Mouse (Mus musculus) forebrain, postnatal 0 days (tissue): ENCODE measurements around the gene Optc. TPM values are rescaled to one million over a fixed set of nuclear protein-coding genes. Genes with fewer than 3 reads are reported as not detected.

Source experiments
- ATAC-seq: fragments of 200-750 bp; cut with Nextera tagmentation; 2 replicates; pipeline ENCODE4 v1.8.0; 2017; ENCODE audit warnings: mild to moderate bottlenecking, moderate library complexity
- DNase-seq: peaks from one replicate; pipeline ENCODE4 v3.0.0-alpha.2; 2015
- H3K27ac ChIP-seq: fragments of 300-500 bp; sonication (generic); 2 replicates; pipeline ENCODE4 v1.5.1; 2014; ENCODE audit warnings: low read depth, mild to moderate bottlenecking, antibody characterized with exemption, low read length, moderate library complexity, mixed read lengths
- H3K27me3 ChIP-seq: fragments of 300-500 bp; sonication (generic); 2 replicates; pipeline ENCODE4 v1.6.1; 2014; ENCODE audit warnings: mild to moderate bottlenecking, low read length, mixed read lengths; ENCODE audit not compliant: insufficient read depth
- H3K36me3 ChIP-seq: fragments of 300-500 bp; sonication (generic); 2 replicates; pipeline ENCODE4 v1.6.1; 2014; ENCODE audit warnings: mild to moderate bottlenecking, moderate library complexity; ENCODE audit not compliant: insufficient read depth
- H3K4me1 ChIP-seq: fragments of 300-500 bp; sonication (generic); 2 replicates; pipeline ENCODE4 v1.6.1; 2014; ENCODE audit warnings: antibody characterized with exemption; ENCODE audit not compliant: insufficient read depth
- H3K4me2 ChIP-seq: fragments of 300-500 bp; sonication (generic); 2 replicates; pipeline ENCODE4 v1.6.1; 2014; ENCODE audit warnings: low read depth, mild to moderate bottlenecking, moderate library complexity
- H3K4me3 ChIP-seq: fragments of 300-500 bp; sonication (generic); 2 replicates; pipeline ENCODE4 v1.5.1; 2014; ENCODE audit warnings: low read depth, low read length, mixed read lengths
- H3K9ac ChIP-seq: fragments of 300-500 bp; sonication (generic); 2 replicates; pipeline ENCODE4 v1.6.1; 2014; ENCODE audit warnings: mild to moderate bottlenecking
- H3K9me3 ChIP-seq: fragments of 300-500 bp; sonication (generic); 2 replicates; pipeline ENCODE4 v1.6.1; 2016; ENCODE audit warnings: low read length
- CTCF ChIP-seq: sonication (generic); IDR thresholded peaks from 2 replicates; pipeline ENCODE4 v1.5.1; 2016; ENCODE audit warnings: antibody characterized with exemption, control low read depth, low read depth
- WGBS: fragments of 180-500 bp; shearing (Covaris S2); extraction: QIAGEN DNeasy Blood & Tissue Kit; methylation state at CpG from one replicate; pipeline ENCODE4 v1.1.7; 2014; 5-methylcytosine and 5-hydroxymethylcytosine counted together
- polyA plus RNA-seq: library from polyadenylated mRNA; unstranded; fragments of >200 nt; fragmentation: Nextera tagmentation; extraction: Ambion mirVana; gene quantifications from 2 replicates; pipeline ENCODE4 v1.2.1, GENCODE M21; 2015
- total RNA-seq: library from RNA; depleted of rRNA; stranded (reverse); fragments of >200 nt; gene quantifications from 2 replicates; pipeline ENCODE4 v1.2.3, GENCODE M21; 2014

Gene Optc
- total and polyA plus RNA-seq, 2 experiments from 2014 or later = 2.4 to 5.1 TPM

DNA sequence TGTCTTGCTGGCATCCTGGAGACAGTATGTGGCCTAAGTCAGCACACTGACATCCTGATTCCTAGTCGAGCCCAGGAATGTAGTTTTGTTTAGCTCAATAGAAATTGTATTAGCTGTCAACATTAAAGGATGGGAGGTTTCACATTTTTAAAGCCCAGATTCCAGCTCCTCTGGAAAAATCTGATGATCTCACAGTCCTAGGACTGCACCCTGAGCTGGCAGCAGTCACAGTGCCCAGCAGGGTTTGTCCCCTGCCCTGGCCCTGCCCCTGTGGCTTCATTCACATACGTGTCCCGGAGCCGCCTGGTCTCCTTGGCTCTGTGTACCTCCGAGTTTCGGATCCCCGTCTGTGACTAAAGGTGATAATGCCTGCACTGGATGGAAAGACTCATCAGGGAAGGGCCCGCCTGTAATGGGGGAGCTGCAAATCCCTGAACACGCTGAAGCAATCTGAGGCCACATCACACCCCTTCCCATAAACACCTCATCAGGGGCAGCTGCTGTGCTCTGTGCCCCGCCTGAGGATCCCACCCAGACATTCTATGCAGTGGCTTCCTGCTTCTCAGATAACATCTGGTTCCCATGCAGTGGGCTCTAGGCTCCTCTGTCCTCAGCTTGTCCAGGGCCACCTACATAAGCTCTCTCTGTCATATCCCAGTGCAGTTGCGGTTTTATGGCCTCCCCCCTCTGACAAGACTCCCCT lies 33.5 kb upstream of the Optc start:
- Histone ChIP-seq H3K4me1 (no peaks in the 10 kb centered on the region), H3K4me2 (no peak overlapping the region), H3K9me3 (no peaks in the 10 kb centered on the region), H3K4me3 (no peak overlapping the region), H3K27me3 (no peaks in the 10 kb centered on the region), H3K27ac (no peak overlapping the region), H3K36me3 (no peaks in the 10 kb centered on the region), H3K9ac (no peak overlapping the region)
- no peak for TF ChIP-seq CTCF
- 79% methylated on average over 11 of the region's 11 CpGs for WGBS
- DNase-seq = no peak
- ATAC-seq = no peak

DNA sequence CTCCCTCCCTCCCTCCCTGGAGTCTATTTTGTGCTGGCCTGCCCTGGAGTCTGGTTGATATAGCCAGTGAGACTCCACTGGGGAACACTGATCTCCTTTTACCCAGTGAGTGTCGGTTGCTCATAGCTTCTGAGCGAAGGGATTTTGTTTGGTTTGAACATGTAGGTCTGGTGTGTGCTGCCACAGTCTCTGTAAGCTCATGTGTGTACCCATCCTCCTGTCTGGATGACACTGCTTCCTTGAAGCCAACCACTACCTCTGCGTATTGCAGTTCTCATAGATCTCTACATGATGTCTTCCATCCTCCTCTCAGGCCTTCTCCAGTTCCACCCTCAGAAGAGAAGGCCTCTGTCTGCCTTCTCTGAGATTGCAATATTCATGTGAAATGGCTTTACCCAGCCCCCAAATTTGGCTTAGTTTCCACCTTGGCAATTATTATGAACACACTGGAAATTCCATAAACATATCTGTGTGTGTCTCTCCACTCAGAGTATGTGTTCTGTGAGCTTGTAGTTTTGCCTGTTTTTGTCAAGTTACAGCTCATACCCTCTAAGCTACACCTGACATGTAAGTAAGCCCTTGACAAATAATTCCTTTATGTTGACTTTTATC lies 32.8 kb upstream of the Optc start:
- no peak for ATAC-seq
- 82% methylated on average over 3 of the region's 3 CpGs for WGBS

DNA sequence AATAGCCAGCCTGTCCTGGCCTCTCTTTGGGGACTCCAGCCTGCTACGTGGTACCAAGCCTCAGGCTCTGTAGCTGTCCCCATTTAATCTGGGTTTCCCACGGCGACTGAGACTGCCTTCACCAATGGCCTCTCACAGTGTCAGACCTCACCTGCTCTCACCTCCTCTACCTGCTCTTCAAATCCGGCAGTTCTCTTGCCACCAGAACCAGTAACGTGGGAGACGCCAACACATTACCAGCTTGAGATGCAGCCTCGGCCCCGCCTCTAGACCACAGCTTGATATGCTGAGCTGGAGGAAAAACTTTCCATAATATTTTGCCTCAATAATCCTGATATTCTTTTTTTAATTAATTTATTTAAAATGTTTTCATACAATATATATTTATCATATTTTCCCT lies 31.9 kb upstream of the Optc start:
- no peak for TF ChIP-seq CTCF
- ATAC-seq (no peak), DNase-seq (no peak)
- Histone ChIP-seq H3K4me3 (no peak overlapping the region), H3K4me1 (no peaks in the 10 kb centered on the region), H3K36me3 (no peaks in the 10 kb centered on the region), H3K27ac (no peak overlapping the region), H3K9me3 (no peaks in the 10 kb centered on the region), H3K9ac (no peak overlapping the region), H3K4me2 (no peak overlapping the region), H3K27me3 (no peaks in the 10 kb centered on the region)
- 86% methylated on average over 8 of the region's 8 CpGs for WGBS

More for the DNA sequence above, 32.8 kb upstream of the Optc start:
- Histone ChIP-seq H3K27ac (no peak overlapping the region), H3K4me1 (no peaks in the 10 kb centered on the region), H3K4me2 (no peak overlapping the region), H3K9ac (no peak overlapping the region), H3K36me3 (no peaks in the 10 kb centered on the region), H3K27me3 (no peaks in the 10 kb centered on the region), H3K4me3 (no peak overlapping the region), H3K9me3 (no peaks in the 10 kb centered on the region)
- TF ChIP-seq CTCF = no peak
- no peak for DNase-seq

DNA sequence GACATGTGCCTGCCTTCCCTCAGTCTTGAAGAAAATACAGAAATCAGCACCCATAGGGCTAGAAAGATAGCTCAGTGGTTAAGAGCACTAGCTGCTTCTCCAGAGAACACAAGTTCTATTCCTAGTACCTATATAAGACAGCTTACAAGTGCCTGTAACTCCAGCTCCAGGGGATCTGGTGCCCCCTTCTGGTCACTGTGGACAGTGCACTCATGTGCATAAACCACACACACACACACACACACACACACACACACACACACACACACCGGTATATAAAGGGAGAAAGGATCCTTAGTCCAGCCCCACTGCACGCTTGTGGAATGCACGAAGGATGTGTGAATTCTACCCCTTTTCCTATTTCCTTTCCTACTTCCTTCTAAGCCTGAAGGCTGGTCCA lies 28.4 kb upstream of the Optc start:
- Histone ChIP-seq H3K9me3 (no peaks in the 10 kb centered on the region), H3K4me2 (no peak overlapping the region), H3K4me1 (no peaks in the 10 kb centered on the region), H3K9ac (no peak overlapping the region), H3K27me3 (no peaks in the 10 kb centered on the region), H3K4me3 (no peak overlapping the region), H3K27ac (no peak overlapping the region), H3K36me3 (no peaks in the 10 kb centered on the region)
- DNase-seq (no peak), ATAC-seq (no peak)
- WGBS = 98% methylated on average over 3 of the region's 3 CpGs
- no peak for TF ChIP-seq CTCF

DNA sequence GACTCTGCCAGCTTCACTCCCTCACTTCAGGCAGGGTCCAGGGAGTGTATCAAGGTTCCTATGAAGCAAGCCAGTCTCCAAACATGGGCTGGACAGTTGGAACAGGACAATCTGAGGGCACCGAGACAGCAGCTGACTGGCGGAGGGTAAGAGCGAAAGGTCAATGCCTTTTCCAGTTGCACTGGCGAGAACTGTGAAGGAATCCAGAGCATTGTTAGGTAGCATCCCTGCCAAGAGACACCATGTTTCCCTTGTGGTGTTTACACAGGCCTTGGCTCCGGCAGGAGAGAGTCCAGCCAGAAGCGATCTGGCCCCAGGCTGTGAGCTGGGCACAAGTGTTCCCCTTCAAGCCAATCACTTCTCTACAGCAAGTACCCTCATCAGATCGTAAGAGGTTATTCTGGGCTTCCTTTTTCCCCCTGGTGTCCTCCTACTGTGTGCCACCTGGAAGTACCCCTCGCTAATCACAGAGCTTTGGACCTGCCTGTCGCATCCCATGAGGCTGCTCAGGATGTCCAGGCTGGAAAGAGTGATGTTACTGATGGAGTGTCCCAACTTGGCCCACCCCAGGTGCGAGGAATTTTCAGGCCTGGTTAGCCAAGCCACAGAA lies 26.7 kb upstream of the Optc start:
- Histone ChIP-seq H3K27ac (no peak overlapping the region), H3K27me3 (no peaks in the 10 kb centered on the region), H3K9me3 (no peaks in the 10 kb centered on the region), H3K4me3 (no peak overlapping the region), H3K9ac (no peak overlapping the region), H3K4me1 (no peaks in the 10 kb centered on the region), H3K36me3 (no peaks in the 10 kb centered on the region), H3K4me2 (no peak overlapping the region)
- DNase-seq (no peak), ATAC-seq (no peak)
- 81% methylated on average over 10 of the region's 10 CpGs for WGBS
- no peak for TF ChIP-seq CTCF

DNA sequence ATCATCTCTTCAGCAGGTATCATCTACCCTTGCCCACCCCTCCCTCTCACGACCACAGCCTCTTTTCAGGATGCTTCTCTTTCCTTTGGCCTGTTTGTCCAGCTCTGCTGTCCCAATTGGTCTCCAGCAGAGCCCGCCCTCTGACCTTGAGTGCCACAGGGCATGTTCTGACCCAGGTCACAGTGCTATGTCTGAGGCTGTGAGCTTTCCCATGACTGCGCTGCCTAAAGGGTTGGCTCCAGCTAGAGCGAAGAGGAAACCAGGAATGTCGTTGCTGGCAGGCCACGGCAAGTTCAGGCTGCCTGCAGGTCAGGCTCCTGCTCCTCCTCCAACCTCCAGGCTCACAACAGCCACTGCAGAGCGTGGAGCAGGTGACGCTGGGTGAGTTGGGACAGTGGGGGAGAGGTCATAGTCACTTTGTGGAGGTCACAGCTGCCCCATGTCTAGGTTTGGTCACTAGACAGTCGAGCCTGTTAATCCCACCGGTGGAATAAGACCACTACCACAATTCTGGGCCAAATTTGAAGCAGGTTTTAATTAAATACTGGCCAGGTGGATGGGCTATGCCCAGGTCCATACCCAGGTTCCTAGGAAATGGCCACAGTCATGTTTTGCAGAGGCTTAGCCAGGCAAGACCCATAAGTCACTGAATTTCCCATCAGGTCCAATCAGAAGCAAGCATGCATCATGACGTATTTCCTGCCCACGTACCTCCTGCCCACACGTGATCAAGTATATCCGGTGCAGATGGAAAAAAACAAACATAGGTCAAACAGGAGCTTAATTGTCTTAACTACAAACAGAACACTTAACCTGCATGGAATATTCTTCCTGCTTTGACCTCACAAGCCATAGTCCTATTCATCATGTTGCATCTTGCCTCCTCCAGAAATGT lies 25.7 kb upstream of the Optc start:
- H3K9me3 ChIP-seq = no peaks in the 10 kb centered on the region
- no peak overlapping the region for H3K9ac ChIP-seq
- no peaks in the 10 kb centered on the region for H3K27me3 ChIP-seq
- no peaks in the 10 kb centered on the region for H3K36me3 ChIP-seq
- no peak overlapping the region for H3K27ac ChIP-seq
- no peak overlapping the region for H3K4me2 ChIP-seq
- no peak for ATAC-seq
- H3K4me3 ChIP-seq = no peak overlapping the region
- no peak for TF ChIP-seq CTCF
- 78% methylated on average over 14 of the region's 14 CpGs for WGBS
- H3K4me1 ChIP-seq = no peaks in the 10 kb centered on the region
- no peak for DNase-seq
